Mouse (Mus musculus) mesoderm, embryonic 11.5 days (tissue): Measurements from ENCODE around the gene Dcaf11.

Experiments used
- DNase-seq: peaks from one replicate; pipeline ENCODE4 v3.0.0-alpha.2; 2012; ENCODE audit warnings: low read depth, low spot score

Gene Dcaf11

GRCm38 (mm10) chr14:55559799-55560201 is at the start of gene Dcaf11:
TSS of gene Dcaf11 (plus strand) at chr14:55560006.
- peak; percentile 94 for DNase-seq

GRCm38 (mm10) chr14:55510125-55510731 is 49.6 kb upstream of the Dcaf11 start, which contains the start of gene Cpne6:
TSS of gene Cpne6 (plus strand) at chr14:55510445.
- no peak for DNase-seq

GRCm38 (mm10) chr14:55511037-55511436 is 48.8 kb upstream of the Dcaf11 start:
- no peak for DNase-seq

GRCm38 (mm10) chr14:55513927-55514326 is 45.9 kb upstream of the Dcaf11 start:
- DNase-seq: no peak

- DNase-seq: no peak
These were observed 44.0 kb upstream of the Dcaf11 start for GRCm38 (mm10) chr14:55515846-55516245.

- peak; percentile 77 for DNase-seq
These were observed 40.9 kb upstream of the Dcaf11 start for GRCm38 (mm10) chr14:55518897-55519296.

GRCm38 (mm10) chr14:55519604-55520003 is 40.2 kb upstream of the Dcaf11 start:
- no peak for DNase-seq

GRCm38 (mm10) chr14:55520451-55521361 is 39.1 kb upstream of the Dcaf11 start:
- DNase-seq: peak; percentile 48

- no peak for DNase-seq
These were observed 35.7 kb upstream of the Dcaf11 start for GRCm38 (mm10) chr14:55524062-55524461.

GRCm38 (mm10) chr14:55524785-55525184 is 35.0 kb upstream of the Dcaf11 start, which contains the start of gene Nrl:
TSS of gene Nrl (minus strand) at chr14:55524981.
- DNase-seq: no peak

GRCm38 (mm10) chr14:55526674-55527073 is 33.1 kb upstream of the Dcaf11 start:
- no peak for DNase-seq

- peak; percentile 44 for DNase-seq
These were observed 31.9 kb upstream of the Dcaf11 start for GRCm38 (mm10) chr14:55527940-55528339.

- peak; percentile 37 for DNase-seq
These were observed 23.6 kb upstream of the Dcaf11 start for GRCm38 (mm10) chr14:55536116-55536745.

- DNase-seq: peak; percentile 84
These were observed 19.6 kb upstream of the Dcaf11 start, which contains the start of gene Pck2 for GRCm38 (mm10) chr14:55540067-55540786. TSS of gene Pck2 (plus strand) at chr14:55540266.

GRCm38 (mm10) chr14:55540787-55541321 is 19.0 kb upstream of the Dcaf11 start:
- peak; percentile 77 for DNase-seq

- no peak for DNase-seq
These were observed 17.5 kb upstream of the Dcaf11 start for GRCm38 (mm10) chr14:55542268-55542667.

- DNase-seq: no peak
These were observed 15.5 kb upstream of the Dcaf11 start for GRCm38 (mm10) chr14:55544334-55544733.

GRCm38 (mm10) chr14:55550191-55550590 is 9.6 kb upstream of the Dcaf11 start:
- no peak for DNase-seq

GRCm38 (mm10) chr14:55551347-55551746 is 8.5 kb upstream of the Dcaf11 start:
- DNase-seq: no peak

- DNase-seq: no peak
These were observed 8.0 kb upstream of the Dcaf11 start for GRCm38 (mm10) chr14:55551794-55552193.

GRCm38 (mm10) chr14:55554635-55555034 is 5.2 kb upstream of the Dcaf11 start:
- DNase-seq: no peak
